Mouse (Mus musculus): ENCODE results near the gene Taf1b.
"Not testable (repeated sequence)": the region's sequence is repeated elsewhere in the genome, so short reads cannot be mapped to it uniquely, and the experiment has no call there.

Gene Taf1b

GRCm38 (mm10) chr12:24498150-24498840 lies at the start of gene Taf1b:
TSS of gene Taf1b (plus strand) at chr12:24498359.
- peak; percentile 80 for DNase-seq (ENCODE audit: low spot score)

GRCm38 (mm10) chr12:24460406-24460805 lies 37.8 kb upstream of the Taf1b start:
- DNase-seq (ENCODE audit: low spot score): no peak

- DNase-seq (ENCODE audit: low spot score): not testable (repeated sequence)
Observed at GRCm38 (mm10) chr12:24462121-24462520, 36.0 kb upstream of the Taf1b start.

GRCm38 (mm10) chr12:24463490-24463889 lies 34.7 kb upstream of the Taf1b start:
- not testable (repeated sequence) for DNase-seq (ENCODE audit: low spot score)

GRCm38 (mm10) chr12:24468966-24469365 lies 29.2 kb upstream of the Taf1b start:
- no peak for DNase-seq (ENCODE audit: low spot score)

GRCm38 (mm10) chr12:24470943-24471342 lies 27.2 kb upstream of the Taf1b start:
- peak; percentile 12 for DNase-seq (ENCODE audit: low spot score)

- no peak for DNase-seq (ENCODE audit: low spot score)
Observed at GRCm38 (mm10) chr12:24473221-24473620, 24.9 kb upstream of the Taf1b start.

GRCm38 (mm10) chr12:24484930-24485329 lies 13.2 kb upstream of the Taf1b start:
- DNase-seq (ENCODE audit: low spot score): no peak

GRCm38 (mm10) chr12:24486882-24487281 lies 11.3 kb upstream of the Taf1b start:
- no peak for DNase-seq (ENCODE audit: low spot score)

GRCm38 (mm10) chr12:24492507-24492906 lies 5.7 kb upstream of the Taf1b start:
- DNase-seq (ENCODE audit: low spot score): not testable (repeated sequence)

- DNase-seq (ENCODE audit: low spot score): no peak
Observed at GRCm38 (mm10) chr12:24493011-24493410, 5.1 kb upstream of the Taf1b start.

GRCm38 (mm10) chr12:24493412-24493811 lies 4.7 kb upstream of the Taf1b start:
- no peak for DNase-seq (ENCODE audit: low spot score)

GRCm38 (mm10) chr12:24494791-24495190 lies 3.4 kb upstream of the Taf1b start:
- not testable (repeated sequence) for DNase-seq (ENCODE audit: low spot score)

- DNase-seq (ENCODE audit: low spot score): not testable (repeated sequence)
Observed at GRCm38 (mm10) chr12:24498841-24499485, 804 bp downstream of the Taf1b start.

GRCm38 (mm10) chr12:24517118-24517517 lies 19.0 kb downstream of the Taf1b start:
- DNase-seq (ENCODE audit: low spot score): no peak

GRCm38 (mm10) chr12:24521076-24521475 lies 22.9 kb downstream of the Taf1b start:
- no peak for DNase-seq (ENCODE audit: low spot score)

- not testable (repeated sequence) for DNase-seq (ENCODE audit: low spot score)
Observed at GRCm38 (mm10) chr12:24525065-24525464, 26.9 kb downstream of the Taf1b start.

GRCm38 (mm10) chr12:24536390-24536789 lies 38.2 kb downstream of the Taf1b start:
- DNase-seq (ENCODE audit: low spot score): no peak

- DNase-seq (ENCODE audit: low spot score): no peak
Observed at GRCm38 (mm10) chr12:24537201-24537600, 39.0 kb downstream of the Taf1b start.

- no peak for DNase-seq (ENCODE audit: low spot score)
Observed at GRCm38 (mm10) chr12:24537965-24538364, 39.8 kb downstream of the Taf1b start.

- no peak for DNase-seq (ENCODE audit: low spot score)
Observed at GRCm38 (mm10) chr12:24541426-24542154, 43.4 kb downstream of the Taf1b start.

- no peak for DNase-seq (ENCODE audit: low spot score)
Observed at GRCm38 (mm10) chr12:24547686-24548085, 49.5 kb downstream of the Taf1b start.

- no peak for DNase-seq (ENCODE audit: low spot score)
Observed at GRCm38 (mm10) chr12:24548885-24549284, 50.7 kb downstream of the Taf1b start.
